In genomic region chr1:55053596-55053995, GRCm38 (mm10) we compare ENCODE assay signal across 8 mouse cellular contexts. TPM values are rescaled to one million over a fixed set of nuclear protein-coding genes. Genes with fewer than 3 reads are reported as not detected.
DNase-seq lines count a peak whose midpoint lies in the region; ATAC-seq and TF ChIP-seq lines count a peak whose summit lies in the region.

No protein-coding gene starts in this region.

- peak overlapping the region in 1 of 2 experiments; percentile 95; a peak in 1 of 4 replicates for H3K27ac ChIP-seq in heart, embryonic 14.5 days (replicated peaks in 1 of 2; ENCODE audit: control insufficient read depth in 1 of 2, insufficient read depth in 1 of 2, low read depth in 2 of 2, low read length in 2 of 2)
- no peak overlapping the region for H3K27ac ChIP-seq in ES-E14 (ENCODE audit: insufficient read depth, low read depth, low read length, poor library complexity, severe bottlenecking)
- no peak overlapping the region for H3K27ac ChIP-seq in hindbrain, embryonic 10.5 days
- no peak overlapping the region for H3K27ac ChIP-seq in midbrain, embryonic 10.5 days (replicated peaks)

- 67% methylated on average over 4 of the region's 4 CpGs for whole genome bisulfite sequencing in heart, embryonic 14.5 days
- 81% methylated on average over 4 of the region's 4 CpGs for WGBS in hindbrain, embryonic 10.5 days
- 74% methylated on average over 4 of the region's 4 CpGs for WGBS in midbrain, embryonic 10.5 days

- no peaks in the 10 kb centered on the region; the same call in 1 of the 2 replicates for H3K9me3 ChIP-seq in heart, embryonic 14.5 days (ENCODE audit: control insufficient read depth, low read length)
- no peaks in the 10 kb centered on the region for H3K9me3 ChIP-seq in ES-E14 (ENCODE audit: control insufficient read depth, insufficient read depth, low read depth, low read length)
- H3K9me3 ChIP-seq in hindbrain, embryonic 10.5 days = no peaks in the 10 kb centered on the region
- H3K9me3 ChIP-seq in midbrain, embryonic 10.5 days (replicated peaks) = no peaks in the 10 kb centered on the region

- H3K9ac ChIP-seq in heart, embryonic 14.5 days (ENCODE audit: low read length) = peak overlapping the region; percentile 79
- no peak overlapping the region for H3K9ac ChIP-seq in ES-E14 (ENCODE audit: insufficient read depth, low read depth, low read length, poor library complexity, severe bottlenecking)

- intact Hi-C loops in heart, postnatal 14 days (cut with DNase I) = loop anchor here (2.0 kb wide), 1 partner anchor 33 kb away; no protein-coding TSS in a partner anchor

- peaks cover 7% of the 10 kb centered on the region; the same call in 1 of the 2 replicates for H3K36me3 ChIP-seq in heart, embryonic 14.5 days (ENCODE audit: control insufficient read depth, insufficient read depth, low read length)
- H3K36me3 ChIP-seq in ES-E14 (ENCODE audit: control insufficient read depth, insufficient read depth, low read length, poor library complexity, severe bottlenecking) = no peaks in the 10 kb centered on the region
- peaks cover 20% of the 10 kb centered on the region for H3K36me3 ChIP-seq in hindbrain, embryonic 10.5 days
- peaks cover 14% of the 10 kb centered on the region for H3K36me3 ChIP-seq in midbrain, embryonic 10.5 days

- peaks cover 0 to 13% of the 10 kb centered on the region in 2 experiments; a peak in 2 of 4 replicates for H3K4me1 ChIP-seq in heart, embryonic 14.5 days (ENCODE audit: control insufficient read depth in 2 of 2, insufficient read depth in 2 of 2, low read length in 2 of 2)
- H3K4me1 ChIP-seq in ES-E14 (ENCODE audit: control insufficient read depth in 2 of 2, insufficient read depth in 2 of 2, low read length in 2 of 2, poor library complexity in 1 of 2) = peaks cover 6% of the 10 kb centered on the region in 2 experiments
- H3K4me1 ChIP-seq in hindbrain, embryonic 10.5 days (replicated peaks) = peaks cover 19% of the 10 kb centered on the region
- peaks cover 22% of the 10 kb centered on the region for H3K4me1 ChIP-seq in midbrain, embryonic 10.5 days

- H3K4me2 ChIP-seq in heart, embryonic 14.5 days (ENCODE audit: low read length) = peak overlapping the region; percentile 78

- peak overlapping the region; percentile 80 to 81; a peak in 3 of 4 replicates for H3K4me3 ChIP-seq in heart, embryonic 14.5 days (ENCODE audit: control insufficient read depth in 1 of 2, insufficient read depth in 1 of 2, low read depth in 1 of 2, low read length in 2 of 2)
- peak overlapping the region; percentile 86 to 94; a peak in 3 of 4 replicates for H3K4me3 ChIP-seq in ES-E14 (ENCODE audit: insufficient read depth in 1 of 2, low read depth in 1 of 2, low read length in 2 of 2, poor library complexity in 1 of 2, severe bottlenecking in 1 of 2)
- H3K4me3 ChIP-seq in hindbrain, embryonic 10.5 days = peak overlapping the region; percentile 87
- peak overlapping the region; percentile 66 for H3K4me3 ChIP-seq in midbrain, embryonic 10.5 days

- H3K27me3 ChIP-seq in heart, embryonic 14.5 days (ENCODE audit: control insufficient read depth, insufficient read depth, low read length) = no peaks in the 10 kb centered on the region
- peaks cover 5% of the 10 kb centered on the region; the same call in 1 of the 2 replicates for H3K27me3 ChIP-seq in hindbrain, embryonic 10.5 days (ENCODE audit: insufficient read depth, poor library complexity, severe bottlenecking)
- peaks cover 7% of the 10 kb centered on the region; the same call in 1 of the 2 replicates for H3K27me3 ChIP-seq in midbrain, embryonic 10.5 days (ENCODE audit: low read depth, poor library complexity, severe bottlenecking)

- no peak for DNase-seq in heart, postnatal 14 days
- no peak for DNase-seq in ES-E14 (ENCODE audit: low read depth, low spot score)
- DNase-seq in hindbrain, embryonic 10.5 days (ENCODE audit: low spot score) = no peak
- DNase-seq in midbrain, embryonic 10.5 days (ENCODE audit: low spot score) = no peak
- no peak for DNase-seq in embryo, embryonic 9.5 days (ENCODE audit: extremely low spot score)
- DNase-seq in adrenal gland, adult 2 months = no peak
- DNase-seq in adrenal gland, postnatal 14 days = no peak

- in situ Hi-C loops in ES-E14 (cut with MboI; ENCODE audit: low sequenced_read_pairs in 2 of 2, unreplicated experiment in 2 of 2) = no loop called here

- no peak for ATAC-seq in heart, embryonic 14.5 days (ENCODE audit: insufficient number of reproducible peaks, insufficient read depth, low FRiP score, low read depth)

TF ChIP-seq in ES-E14, 5 proteins besides CTCF, POLR2A, EP300 and RAD21:
- no peak for TF ChIP-seq MAFK (IDR thresholded peaks at IDR 0.05; ENCODE audit: insufficient read depth, low read depth, low read length)
- TF ChIP-seq ZC3H11A (IDR thresholded peaks at IDR 0.05; ENCODE audit: borderline replicate concordance, low read depth, low read length) = no peak
- no peak for TF ChIP-seq ZNF384 (IDR thresholded peaks at IDR 0.05; ENCODE audit: low read depth, low read length)
- TF ChIP-seq HCFC1 (IDR thresholded peaks at IDR 0.05; ENCODE audit: borderline replicate concordance, insufficient read depth, low read length) = no peak
- TF ChIP-seq CHD2 (IDR thresholded peaks at IDR 0.05; ENCODE audit: low read depth, low read length) = no peak

RNA-seq across cellular contexts. Expression of gene Coq10b, which starts 1.0 kb away (rescaled TPM):
- polyA plus RNA-seq in heart, embryonic 14.5 days (2014; fragmentation: Nextera tagmentation; extraction: Ambion mirVana) = 18.8 and 21.4 TPM in 2 replicates
- total RNA-seq in heart, postnatal 14 days (2021) = 10 to 100 TPM; 47.3 to 61.7 TPM
- 10.8 and 20.4 TPM in 2 replicates for total RNA-seq in ES-E14 (2012; rRNA removed)
- polyA plus RNA-seq in hindbrain, embryonic 10.5 days (2016; fragmentation: Nextera tagmentation; extraction: Ambion mirVana) = 26.4 and 29.3 TPM in 2 replicates
- 24.1 and 27.1 TPM in 2 replicates for polyA plus RNA-seq in midbrain, embryonic 10.5 days (2016; fragmentation: Nextera tagmentation; extraction: Ambion mirVana)
- total RNA-seq in adrenal gland, adult 2 months (2021) = 100 to 1,000 TPM in 1 of 2 experiments, 10 to 100 TPM in 1; 89.5 to 135 TPM
- polyA plus RNA-seq in adrenal gland, adult 2 months (2012; rRNA removed) = 24.3 and 24.4 TPM in 2 replicates
- 63.1 and 105 TPM in 2 replicates for total RNA-seq in adrenal gland, postnatal 14 days (2021)

RNA-seq across cellular contexts. Expression of gene Sf3b1, which starts 26.3 kb away (rescaled TPM):
- polyA plus RNA-seq in heart, embryonic 14.5 days (2014; fragmentation: Nextera tagmentation; extraction: Ambion mirVana) = 199 and 203 TPM in 2 replicates
- 100 to 1,000 TPM; 100 to 106 TPM for total RNA-seq in heart, postnatal 14 days (2021)
- 139 and 164 TPM in 2 replicates for total RNA-seq in ES-E14 (2012; rRNA removed)
- polyA plus RNA-seq in hindbrain, embryonic 10.5 days (2016; fragmentation: Nextera tagmentation; extraction: Ambion mirVana) = 206 and 272 TPM in 2 replicates
- polyA plus RNA-seq in midbrain, embryonic 10.5 days (2016; fragmentation: Nextera tagmentation; extraction: Ambion mirVana) = 286 and 291 TPM in 2 replicates
- 100 to 1,000 TPM; 121 to 124 TPM for total RNA-seq in adrenal gland, adult 2 months (2021)
- 6.9 and 7.9 TPM in 2 replicates for polyA plus RNA-seq in adrenal gland, adult 2 months (2012; rRNA removed)
- total RNA-seq in adrenal gland, postnatal 14 days (2021) = 124 and 145 TPM in 2 replicates

RNA-seq across cellular contexts. Expression of gene Hspe1, which starts 34.3 kb away (rescaled TPM):
- polyA plus RNA-seq in heart, embryonic 14.5 days (2014; fragmentation: Nextera tagmentation; extraction: Ambion mirVana) = 334 and 337 TPM in 2 replicates
- total RNA-seq in heart, postnatal 14 days (2021) = 100 to 1,000 TPM; 125 TPM
- total RNA-seq in ES-E14 (2012; rRNA removed) = 592 and 697 TPM in 2 replicates
- 452 and 562 TPM in 2 replicates for polyA plus RNA-seq in hindbrain, embryonic 10.5 days (2016; fragmentation: Nextera tagmentation; extraction: Ambion mirVana)
- 477 and 642 TPM in 2 replicates for polyA plus RNA-seq in midbrain, embryonic 10.5 days (2016; fragmentation: Nextera tagmentation; extraction: Ambion mirVana)
- 100 to 1,000 TPM; 618 to 826 TPM for total RNA-seq in adrenal gland, adult 2 months (2021)
- 64.2 and 81.1 TPM in 2 replicates for polyA plus RNA-seq in adrenal gland, adult 2 months (2012; rRNA removed)
- total RNA-seq in adrenal gland, postnatal 14 days (2021) = 556 and 584 TPM in 2 replicates

RNA-seq across cellular contexts. Expression of gene Hspd1, which starts 34.4 kb away (rescaled TPM):
- 380 and 382 TPM in 2 replicates for polyA plus RNA-seq in heart, embryonic 14.5 days (2014; fragmentation: Nextera tagmentation; extraction: Ambion mirVana)
- total RNA-seq in heart, postnatal 14 days (2021) = 100 to 1,000 TPM; 331 to 362 TPM
- 591 and 762 TPM in 2 replicates for total RNA-seq in ES-E14 (2012; rRNA removed)
- 325 and 525 TPM in 2 replicates for polyA plus RNA-seq in hindbrain, embryonic 10.5 days (2016; fragmentation: Nextera tagmentation; extraction: Ambion mirVana)
- 480 and 571 TPM in 2 replicates for polyA plus RNA-seq in midbrain, embryonic 10.5 days (2016; fragmentation: Nextera tagmentation; extraction: Ambion mirVana)
- 1,000 to 10,000 TPM; 1,172 to 1,353 TPM for total RNA-seq in adrenal gland, adult 2 months (2021)
- polyA plus RNA-seq in adrenal gland, adult 2 months (2012; rRNA removed) = 38.9 and 40.1 TPM in 2 replicates
- total RNA-seq in adrenal gland, postnatal 14 days (2021) = 1,112 and 1,123 TPM in 2 replicates
